In genomic region chr8:128268010-128268409, GRCm38 (mm10) we compare ENCODE assay signal across 10 mouse cellular contexts.
DNase-seq lines count a peak whose midpoint lies in the region; ATAC-seq lines count a peak whose summit lies in the region.
"Had no signal": no experiment of that assay in that cellular context is flagged by ENCODE, and none has a peak within 500 bp of the region (broad histone marks: within the 10 kb centered on the region; RNA-seq: fewer than 3 reads in every experiment).

No protein-coding gene starts in this region.

- peak; percentile 19 for DNase-seq in kidney, adult 9 months
- DNase-seq in kidney, adult 8-10 months, result no peak
- DNase-seq in lung, postnatal 14 days, result peak; percentile 3
- no peak for DNase-seq in adrenal gland, adult (ENCODE audit: inconsistent age in 2 of 2, low spot score in 1 of 2)

- WGBS in forebrain, embryonic 16.5 days, result 81% methylated on average over 3 of the region's 3 CpGs

- no peak overlapping the region for H3K27ac ChIP-seq in forebrain, embryonic 16.5 days (ENCODE audit: low read length)
- H3K27ac ChIP-seq: layer of hippocampus, adult 2 months had no signal

- peak; percentile 67 for ATAC-seq in CD4-positive, CD25-positive, alpha-beta regulatory T cell, adult 4 months
- ATAC-seq in common myeloid progenitor, adult 5-6 weeks (replicated peaks; ENCODE audit: low read depth, poor library complexity, severe bottlenecking), result peak; percentile 61
- no peak for ATAC-seq in forebrain, embryonic 16.5 days

- H3K36me3 ChIP-seq in forebrain, embryonic 16.5 days (ENCODE audit: control insufficient read depth, insufficient read depth), result no peaks in the 10 kb centered on the region
- H3K36me3 ChIP-seq: forebrain, embryonic 10.5 days had no signal

- H3K4me1 ChIP-seq in forebrain, embryonic 16.5 days (replicated peaks; ENCODE audit: control insufficient read depth, insufficient read depth, low read length), result peaks cover 8% of the 10 kb centered on the region

- H3K9ac ChIP-seq in forebrain, embryonic 16.5 days (replicated peaks; ENCODE audit: low read depth, low read length), result no peak overlapping the region

- no peaks in the 10 kb centered on the region for H3K27me3 ChIP-seq in forebrain, embryonic 16.5 days (replicated peaks; ENCODE audit: control insufficient read depth, insufficient read depth, low read length)

- H3K4me2 ChIP-seq in forebrain, embryonic 16.5 days (ENCODE audit: low read length), result no peak overlapping the region
- H3K4me2 ChIP-seq: midbrain, embryonic 11.5 days had no signal

- no peak overlapping the region for H3K4me3 ChIP-seq in forebrain, embryonic 16.5 days (replicated peaks; ENCODE audit: low read length)
- H3K4me3 ChIP-seq: forebrain, embryonic 10.5 days; layer of hippocampus, adult 2 months had no signal

- no peaks in the 10 kb centered on the region for H3K9me3 ChIP-seq in forebrain, embryonic 16.5 days (ENCODE audit: control insufficient read depth, low read length)
- H3K9me3 ChIP-seq: forebrain, embryonic 10.5 days had no signal

Comparison
In these comparisons a context has a peak if more than half of its experiments do, and no peak if none do; other contexts are left out.
1. DNase-seq: peak in kidney, adult 9 months (single experiment) and lung, postnatal 14 days (single experiment); none in kidney, adult 8-10 months (0 of 2) and adrenal gland, adult (0 of 2).